Mouse (Mus musculus): Measurements from ENCODE around the gene Nos1ap.

DNA sequence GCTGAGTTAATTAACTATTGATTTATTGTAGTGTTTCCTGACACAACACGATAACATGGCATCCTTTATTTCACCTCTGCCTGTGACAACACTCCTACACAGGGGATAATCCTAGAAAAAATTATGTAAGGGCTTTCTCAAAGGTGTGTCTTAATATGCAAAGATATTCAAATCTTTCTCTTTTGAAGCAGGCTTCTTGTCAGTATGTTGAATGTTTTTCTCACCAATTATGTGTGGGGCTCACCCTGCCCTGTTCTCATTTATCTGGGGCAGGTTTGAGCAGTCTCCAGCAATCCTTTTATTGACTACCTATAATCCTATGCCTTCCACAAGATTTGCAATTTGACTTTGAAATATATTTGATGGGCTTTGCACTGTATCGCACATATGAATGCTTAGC, 97.1 kb downstream of the Nos1ap start:
- no peak for TF ChIP-seq POLR2A (IDR thresholded peaks at IDR 0.05; ENCODE audit: low read depth, low read length)
- no peak for TF ChIP-seq CTCF (conservative IDR thresholded peaks at IDR 0.05; ENCODE audit: insufficient read depth, insufficient read length, low read depth, low read length)
